Mouse (Mus musculus): Measurements from ENCODE around the gene Parvb. TPM values are rescaled to one million over a fixed set of nuclear protein-coding genes. Genes with fewer than 3 reads are reported as not detected.
A peak's percentile ranks its signal among the peaks of the same experiment; 100 is the strongest.

The Parvb gene
- total RNA-seq, 2 experiments from 2014 or later = 29.9 to 34.0 TPM

- no peak overlapping the region for H3K4me3 ChIP-seq
- H3K27ac ChIP-seq = peak overlapping the region; percentile 44
- TF ChIP-seq CTCF (conservative IDR thresholded peaks at IDR 0.05) = no peak
- DNase-seq (ENCODE audit: low spot score in 2 of 2) = no peak
These were observed 19.4 kb downstream of the Parvb start for GRCm38 (mm10) chr15:84251227-84251626.

DNA sequence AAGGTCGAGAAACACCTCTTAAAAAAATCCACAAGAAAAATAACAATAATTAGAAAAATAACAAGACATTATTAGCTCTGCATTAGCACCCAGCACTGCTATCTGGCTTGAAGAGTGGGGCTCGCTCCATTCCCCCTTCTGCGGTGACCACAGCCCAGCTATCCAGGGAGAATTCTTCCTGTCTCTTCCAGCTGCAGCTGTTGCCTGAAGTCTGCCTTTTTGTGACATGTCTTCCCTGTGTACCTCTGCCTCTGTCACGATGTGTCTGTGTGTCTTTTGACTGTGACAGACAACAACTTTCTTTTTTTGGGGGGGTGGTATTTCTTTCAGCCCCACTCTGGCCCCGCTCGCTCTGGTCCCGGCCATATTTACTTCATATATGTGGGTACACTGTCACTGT is 20.8 kb downstream of the Parvb start:
- no peak for DNase-seq (ENCODE audit: low spot score in 2 of 2)
- H3K27ac ChIP-seq = peak overlapping the region; percentile 93; the same call in 1 of the 2 replicates
- no peak for TF ChIP-seq CTCF (conservative IDR thresholded peaks at IDR 0.05)
- H3K4me3 ChIP-seq = no peak overlapping the region

DNA sequence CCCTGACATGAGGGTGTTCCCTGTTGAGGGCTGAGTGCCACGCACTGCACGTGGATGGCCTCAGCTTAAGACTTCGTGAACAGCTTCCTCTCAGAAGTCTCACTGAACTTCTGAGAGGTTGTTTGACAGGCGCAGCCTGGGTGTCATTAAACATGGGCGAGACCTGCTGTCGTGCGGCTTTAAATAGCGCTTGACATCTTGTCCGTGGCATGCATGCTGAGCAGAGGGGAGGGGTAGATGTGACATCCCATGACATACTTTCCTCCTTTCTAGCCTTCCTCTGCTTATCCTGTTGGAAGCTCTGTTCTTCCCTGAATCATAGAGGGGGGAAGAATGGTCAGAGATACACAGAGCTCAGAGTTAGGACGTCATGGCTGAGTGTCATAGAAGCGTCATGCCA is 21.9 kb downstream of the Parvb start:
- DNase-seq (ENCODE audit: low spot score in 2 of 2) = peak in 1 of 2 experiments; percentile 55
- H3K27ac ChIP-seq = peak overlapping the region; percentile 93
- no peak overlapping the region for H3K4me3 ChIP-seq
- no peak for TF ChIP-seq CTCF (conservative IDR thresholded peaks at IDR 0.05)

GRCm38 (mm10) chr15:84254387-84254786 is 22.5 kb downstream of the Parvb start:
- TF ChIP-seq CTCF (conservative IDR thresholded peaks at IDR 0.05) = no peak
- DNase-seq (ENCODE audit: low spot score in 2 of 2) = no peak
- Histone ChIP-seq H3K4me3 (no peak overlapping the region), H3K27ac (peak overlapping the region; percentile 93)

GRCm38 (mm10) chr15:84256254-84256850 is 24.5 kb downstream of the Parvb start:
- peak; percentile 32 to 61 for DNase-seq (ENCODE audit: low spot score in 2 of 2)
- Histone ChIP-seq H3K4me3 (no peak overlapping the region; the same call in 1 of the 2 replicates), H3K27ac (peak overlapping the region; percentile 93)
- TF ChIP-seq CTCF (conservative IDR thresholded peaks at IDR 0.05) = no peak

- TF ChIP-seq CTCF (conservative IDR thresholded peaks at IDR 0.05) = no peak
- DNase-seq (ENCODE audit: low spot score in 2 of 2) = no peak
- Histone ChIP-seq H3K27ac (peak overlapping the region; percentile 93), H3K4me3 (peak overlapping the region; percentile 11; the same call in 1 of the 2 replicates)
These were observed 25.0 kb downstream of the Parvb start for GRCm38 (mm10) chr15:84256864-84257263.

- H3K4me3 ChIP-seq = no peak overlapping the region
- no peak for TF ChIP-seq CTCF (conservative IDR thresholded peaks at IDR 0.05)
- peak overlapping the region; percentile 93 for H3K27ac ChIP-seq
- no peak for DNase-seq (ENCODE audit: low spot score in 2 of 2)
These were observed 26.9 kb downstream of the Parvb start for GRCm38 (mm10) chr15:84258602-84259355.

GRCm38 (mm10) chr15:84260123-84260822 is 28.4 kb downstream of the Parvb start:
- peak overlapping the region; percentile 79 for H3K27ac ChIP-seq
- DNase-seq (ENCODE audit: low spot score in 2 of 2) = peak; percentile 80 to 92
- TF ChIP-seq CTCF (conservative IDR thresholded peaks at IDR 0.05) = peak; percentile 89
- peak overlapping the region; percentile 49 for H3K4me3 ChIP-seq

DNA sequence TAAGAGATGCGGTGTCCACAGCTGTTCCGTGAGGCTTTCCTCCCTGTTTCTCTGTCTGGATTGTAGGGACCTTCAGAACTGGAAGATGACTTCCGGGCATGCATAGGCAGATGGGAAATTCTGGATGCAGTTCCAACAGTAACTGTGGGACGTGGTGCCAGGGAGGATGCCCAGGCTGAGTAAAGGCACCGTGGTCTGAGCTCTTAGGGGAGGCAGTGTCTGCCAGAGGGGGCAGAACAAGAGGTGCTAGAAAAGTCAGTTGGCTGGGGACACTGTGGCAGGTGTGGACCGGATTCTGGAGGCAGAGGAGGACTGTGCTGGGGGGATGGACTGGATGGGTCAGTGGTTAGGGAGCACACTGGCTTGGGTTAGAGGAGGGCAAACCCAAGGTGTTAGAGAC is 30.8 kb downstream of the Parvb start:
- DNase-seq (ENCODE audit: low spot score in 2 of 2) = no peak
- Histone ChIP-seq H3K27ac (no peak overlapping the region), H3K4me3 (no peak overlapping the region)
- no peak for TF ChIP-seq CTCF (conservative IDR thresholded peaks at IDR 0.05)

- no peak for DNase-seq (ENCODE audit: low spot score in 2 of 2)
These were observed 31.7 kb downstream of the Parvb start for GRCm38 (mm10) chr15:84263573-84263972.

DNA sequence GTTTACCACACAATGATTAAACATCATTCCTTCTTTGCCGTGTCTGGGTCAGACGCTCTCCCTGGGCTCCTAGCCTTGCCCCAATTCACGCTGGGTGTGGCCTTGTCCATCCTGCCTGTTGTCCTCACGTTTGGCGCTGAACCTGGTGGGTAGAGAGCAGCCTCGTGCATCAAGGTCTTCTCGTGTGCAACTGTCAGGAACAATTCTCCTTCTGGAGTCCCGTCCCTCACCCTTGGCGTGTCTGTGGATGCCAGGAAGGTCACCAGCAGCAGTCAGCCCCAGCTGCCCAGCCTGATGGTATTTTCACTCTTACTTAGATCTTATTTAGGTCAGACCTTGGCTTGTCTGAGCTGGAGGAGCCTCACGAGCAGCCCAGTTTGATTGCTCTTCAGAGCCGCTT is 33.3 kb downstream of the Parvb start:
- peak overlapping the region; percentile 28; the same call in 1 of the 2 replicates for H3K27ac ChIP-seq

More at GRCm38 (mm10) chr15:84263573-84263972, 31.7 kb downstream of the Parvb start:
- H3K4me3 ChIP-seq = no peak overlapping the region
- no peak overlapping the region for H3K27ac ChIP-seq
- no peak for TF ChIP-seq CTCF (conservative IDR thresholded peaks at IDR 0.05)

GRCm38 (mm10) chr15:84266290-84266689 is 34.4 kb downstream of the Parvb start:
- Histone ChIP-seq H3K4me3 (no peak overlapping the region), H3K27ac (0 out of 2 replicates have a peak overlapping the region, but pooled peaks have one; percentile 28)
- DNase-seq (ENCODE audit: low spot score in 2 of 2) = no peak
- TF ChIP-seq CTCF (conservative IDR thresholded peaks at IDR 0.05) = no peak

More for the DNA sequence above, 33.3 kb downstream of the Parvb start:
- TF ChIP-seq CTCF (conservative IDR thresholded peaks at IDR 0.05) = no peak
- no peak overlapping the region for H3K4me3 ChIP-seq
- DNase-seq (ENCODE audit: low spot score in 2 of 2) = no peak

- H3K4me3 ChIP-seq = no peak overlapping the region
- DNase-seq (ENCODE audit: low spot score in 2 of 2) = no peak
- TF ChIP-seq CTCF (conservative IDR thresholded peaks at IDR 0.05) = no peak
- peak overlapping the region; percentile 39; the same call in 1 of the 2 replicates for H3K27ac ChIP-seq
These were observed 35.9 kb downstream of the Parvb start for GRCm38 (mm10) chr15:84267720-84268260.

Measured in layer of hippocampus, adult 2 months (tissue).